9 mouse cellular contexts compared by ENCODE assay signal in genomic region chr4:130173911-130174311, GRCm38 (mm10). TPM values are rescaled to one million over a fixed set of nuclear protein-coding genes. Genes with fewer than 3 reads are reported as not detected.
A peak's percentile ranks its signal among the peaks of the same experiment; 100 is the strongest.
DNase-seq lines count a peak whose midpoint lies in the region; ATAC-seq and TF ChIP-seq lines count a peak whose summit lies in the region.
"Had no signal": no experiment of that assay in that cellular context is flagged by ENCODE, and none has a peak within 500 bp of the region (broad histone marks: within the 10 kb centered on the region; RNA-seq: fewer than 3 reads in every experiment).

No protein-coding gene starts in this region.

- 64% methylated on average over 19 of the region's 19 CpGs for WGBS in thymus, adult 2 months
- 43% methylated on average over 19 of the region's 19 CpGs for WGBS in forebrain, embryonic 16.5 days

- no peaks in the 10 kb centered on the region for H3K36me3 ChIP-seq in thymus, adult 2 months (ENCODE audit: control insufficient read depth, insufficient read depth, low read length)
- H3K36me3 ChIP-seq in forebrain, embryonic 16.5 days (ENCODE audit: control insufficient read depth, insufficient read depth), result no peaks in the 10 kb centered on the region

- H3K4me3 ChIP-seq in thymus, adult 2 months (ENCODE audit: control insufficient read depth, insufficient read depth, low read length), result 0 out of 2 replicates have a peak overlapping the region, but pooled peaks have one; percentile 2
- no peak overlapping the region for H3K4me3 ChIP-seq in forebrain, embryonic 16.5 days (replicated peaks; ENCODE audit: low read length)

- H3K4me1 ChIP-seq in thymus, adult 2 months (replicated peaks; ENCODE audit: control insufficient read depth, insufficient read depth, low read length), result no peaks in the 10 kb centered on the region
- peaks cover 10% of the 10 kb centered on the region for H3K4me1 ChIP-seq in forebrain, embryonic 16.5 days (replicated peaks; ENCODE audit: control insufficient read depth, insufficient read depth, low read length)

- peak; percentile 28 for DNase-seq in cerebellum, adult 11-12 months
- no peak for DNase-seq in thymus, adult 2 months
- DNase-seq in thymus, adult 18-20 months, result no peak
- DNase-seq in kidney, postnatal 14 days, result peak; percentile 53
- DNase-seq in natural killer cell, adult 2 months (ENCODE audit: low spot score in 2 of 2), result no peak
- no peak for DNase-seq in gastrocnemius, postnatal 36 days

- TF ChIP-seq CTCF in thymus, adult 2 months (IDR thresholded peaks at IDR 0.05; ENCODE audit: borderline replicate concordance, control insufficient read depth, extremely low read depth, insufficient read depth, low read length, poor library complexity), result no peak

- intact Hi-C loops in gastrocnemius, postnatal 36 days (cut with DNase I), result no loop called here

- no peak for TF ChIP-seq POLR2A in thymus, adult 2 months (IDR thresholded peaks at IDR 0.05; ENCODE audit: control insufficient read depth, extremely low read depth, insufficient read depth, low read length, poor library complexity)

- no peak for ATAC-seq in cerebellum, adult (ENCODE audit: insufficient number of reproducible peaks, low FRiP score, low TSS enrichment)
- ATAC-seq in forebrain, embryonic 16.5 days, result no peak

- no peaks in the 10 kb centered on the region for H3K9me3 ChIP-seq in forebrain, embryonic 16.5 days (ENCODE audit: control insufficient read depth, low read length)

- H3K9ac ChIP-seq in forebrain, embryonic 16.5 days (replicated peaks; ENCODE audit: low read depth, low read length), result no peak overlapping the region

- no peaks in the 10 kb centered on the region; the same call in 1 of the 2 replicates for H3K27me3 ChIP-seq in thymus, adult 2 months (ENCODE audit: control insufficient read depth, insufficient read depth, low read length)
- peaks cover 24% of the 10 kb centered on the region for H3K27me3 ChIP-seq in forebrain, embryonic 16.5 days (replicated peaks; ENCODE audit: control insufficient read depth, insufficient read depth, low read length)

- no peak overlapping the region for H3K4me2 ChIP-seq in forebrain, embryonic 16.5 days (ENCODE audit: low read length)

- no peak overlapping the region for H3K27ac ChIP-seq in thymus, adult 2 months (ENCODE audit: control insufficient read depth, insufficient read depth, low read length)
- no peak overlapping the region for H3K27ac ChIP-seq in forebrain, embryonic 16.5 days (ENCODE audit: low read length)

RNA-seq across cellular contexts. Expression of gene Tinagl1, which starts 1.0 kb away (rescaled TPM):
- 32.7 and 40.3 TPM in 2 replicates for polyA plus RNA-seq in thymus, adult 2 months (2012; rRNA removed)
- polyA plus RNA-seq in forebrain, embryonic 16.5 days (2015; fragmentation: Nextera tagmentation; extraction: Ambion mirVana), result 4.7 TPM in 2 replicates
- total RNA-seq in gastrocnemius, postnatal 36 days (2021), result 10 to 100 TPM; 17.0 to 28.2 TPM

RNA-seq across cellular contexts. Expression of gene Hcrtr1, which starts 34.8 kb away (rescaled TPM):
- polyA plus RNA-seq in thymus, adult 2 months (2012; rRNA removed), result 0.30 and 1.1 TPM in 2 replicates
- polyA plus RNA-seq in forebrain, embryonic 16.5 days (2015; fragmentation: Nextera tagmentation; extraction: Ambion mirVana), result 0.30 and 0.81 TPM in 2 replicates
- total RNA-seq in gastrocnemius, postnatal 36 days (2021), result not detected
- total RNA-seq: common myeloid progenitor, adult 5-6 weeks had no signal

RNA-seq across cellular contexts. Expression of gene Gm853, which starts 48.3 kb away (rescaled TPM):
- polyA plus RNA-seq in thymus, adult 2 months (2012; rRNA removed), result 0.13 and 0.32 TPM in 2 replicates
- 0.09 and 0.20 TPM in 2 replicates for polyA plus RNA-seq in forebrain, embryonic 16.5 days (2015; fragmentation: Nextera tagmentation; extraction: Ambion mirVana)
- not detected for total RNA-seq in gastrocnemius, postnatal 36 days (2021)
- total RNA-seq: common myeloid progenitor, adult 5-6 weeks had no signal

Comparison
In these comparisons a context has a peak if more than half of its experiments do, and no peak if none do; other contexts are left out.
1. DNase-seq: peak in cerebellum, adult 11-12 months (single experiment) and kidney, postnatal 14 days (single experiment); none in thymus, adult 2 months (single experiment), thymus, adult 18-20 months (0 of 2), natural killer cell, adult 2 months (0 of 2) and gastrocnemius, postnatal 36 days (0 of 2).